Mouse (Mus musculus) bone marrow, adult 2 months (tissue): ENCODE data around the gene Gm38431.

Experiments
- CTCF ChIP-seq: fragments of 200-500 bp; IDR thresholded peaks from 2 replicates; pipeline ENCODE4 v1.5.1; 2011; ENCODE audit warnings: low read length, control low read depth; ENCODE audit not compliant: control insufficient read depth, insufficient read depth
- POLR2A ChIP-seq: fragments of 200-500 bp; IDR thresholded peaks from 2 replicates; pipeline ENCODE4 v1.6.1; 2011; ENCODE audit warnings: low read depth, mild to moderate bottlenecking, control low read depth, low read length, borderline replicate concordance; ENCODE audit not compliant: control insufficient read depth

- TF ChIP-seq CTCF (no peak), POLR2A (no peak)
Observed at GRCm38 (mm10) chr9:21027774-21028290, 64.0 kb downstream of the Gm38431 start.
